Mouse (Mus musculus): ENCODE results near the gene Vmn1r219. TPM values are rescaled to one million over a fixed set of nuclear protein-coding genes. Genes with fewer than 3 reads are reported as not detected.
"Not testable (repeated sequence)": the region's sequence is repeated elsewhere in the genome, so short reads cannot be mapped to it uniquely, and the experiment has no call there.

Gene Vmn1r219
- not detected in 2 replicates for polyA plus RNA-seq (2011; ENCODE audit: insufficient read depth, insufficient read length, low replicate concordance, missing spikeins)

GRCm38 (mm10) chr13:23159012-23159411 lies at the start of gene Vmn1r219:
Gene Vmn1r219 (plus strand): TSS chr13:23159312.
- H3K4me1 ChIP-seq (ENCODE audit: control insufficient read depth, insufficient read depth, low read length), result no peaks in the 10 kb centered on the region
- 65% methylated on average over 4 of the region's 4 CpGs for whole genome bisulfite sequencing
- TF ChIP-seq CTCF (IDR thresholded peaks at IDR 0.05; ENCODE audit: control insufficient read depth, insufficient read depth, low read length), result no peak
- TF ChIP-seq POLR2A (IDR thresholded peaks at IDR 0.05; ENCODE audit: borderline replicate concordance, control insufficient read depth, low read depth, low read length), result no peak
- no peak within 1 kb of the TSS for H3K27ac ChIP-seq (ENCODE audit: control insufficient read depth, insufficient read depth, low read depth, low read length, poor library complexity)
- no peak within 1 kb of the TSS for H3K4me3 ChIP-seq (replicated peaks; ENCODE audit: control insufficient read depth, low read depth, low read length)

- not testable (repeated sequence) for H3K27ac ChIP-seq (ENCODE audit: control insufficient read depth, insufficient read depth, low read depth, low read length, poor library complexity); H3K4me3 ChIP-seq (replicated peaks; ENCODE audit: control insufficient read depth, low read depth, low read length); H3K4me1 ChIP-seq (ENCODE audit: control insufficient read depth, insufficient read depth, low read length)
- 71% methylated on average over 1 of the region's 1 CpGs for WGBS
These were observed 41.0 kb upstream of the Vmn1r219 start, which contains the start of gene Vmn1r217 for GRCm38 (mm10) chr13:23118126-23118525. Gene Vmn1r217 (minus strand): TSS chr13:23118226.

DNA sequence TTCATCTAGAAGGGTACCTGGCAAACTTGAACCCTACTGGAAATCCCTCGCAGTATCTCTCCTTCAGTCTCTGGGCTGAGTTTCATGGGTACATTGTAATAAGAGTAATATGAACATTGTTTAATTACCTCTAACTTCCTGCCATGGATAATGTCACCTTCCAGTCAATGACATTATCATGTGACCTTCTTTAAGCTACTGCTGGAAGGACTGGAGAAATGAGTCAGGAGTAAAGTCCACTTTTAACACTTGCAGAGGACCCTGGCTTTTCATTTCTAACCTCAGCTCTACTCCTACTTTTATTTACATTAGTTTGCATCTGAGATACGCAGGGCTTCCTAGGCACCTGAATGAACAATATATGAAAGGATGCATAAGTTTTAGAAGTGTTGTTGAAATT lies 38.5 kb upstream of the Vmn1r219 start:
- TF ChIP-seq CTCF (IDR thresholded peaks at IDR 0.05; ENCODE audit: control insufficient read depth, insufficient read depth, low read length) (no peak), POLR2A (IDR thresholded peaks at IDR 0.05; ENCODE audit: borderline replicate concordance, control insufficient read depth, low read depth, low read length) (no peak)
- no peak overlapping the region for H3K27ac ChIP-seq (ENCODE audit: control insufficient read depth, insufficient read depth, low read depth, low read length, poor library complexity)
- no peaks in the 10 kb centered on the region for H3K4me1 ChIP-seq (ENCODE audit: control insufficient read depth, insufficient read depth, low read length)
- WGBS, result 76% methylated on average over 2 of the region's 2 CpGs
- H3K4me3 ChIP-seq (replicated peaks; ENCODE audit: control insufficient read depth, low read depth, low read length), result no peak overlapping the region

DNA sequence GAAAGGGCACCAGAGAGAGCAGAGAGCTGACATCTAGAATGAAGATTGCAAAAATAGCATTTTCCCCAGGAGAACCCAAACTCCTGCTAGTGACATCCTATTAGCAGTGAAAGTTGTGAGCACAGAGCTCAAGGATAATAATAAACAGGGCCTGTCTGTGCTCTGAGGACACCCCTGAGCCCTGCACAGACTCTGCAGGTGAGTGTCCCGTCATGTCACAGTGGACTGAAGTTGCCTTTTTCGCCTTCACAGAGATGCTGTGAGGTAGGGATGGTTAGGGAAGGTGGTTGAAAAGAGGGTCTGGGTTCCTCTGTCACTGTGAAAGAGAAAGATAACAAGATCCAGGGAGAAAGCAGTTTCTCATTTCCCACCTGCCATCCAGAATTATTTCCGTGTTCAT lies 26.0 kb upstream of the Vmn1r219 start, which contains the start of gene Vmn1r218:
Vmn1r218 (plus strand) TSS at position 57 of the 400 bp plus-strand sequence.
- no peak within 1 kb of the TSS for H3K27ac ChIP-seq (ENCODE audit: control insufficient read depth, insufficient read depth, low read depth, low read length, poor library complexity)
- H3K4me1 ChIP-seq (ENCODE audit: control insufficient read depth, insufficient read depth, low read length), result no peaks in the 10 kb centered on the region
- H3K4me3 ChIP-seq (replicated peaks; ENCODE audit: control insufficient read depth, low read depth, low read length), result no peak within 1 kb of the TSS
- WGBS, result 62% methylated on average over 3 of the region's 3 CpGs
- TF ChIP-seq POLR2A (IDR thresholded peaks at IDR 0.05; ENCODE audit: borderline replicate concordance, control insufficient read depth, low read depth, low read length) (no peak), CTCF (IDR thresholded peaks at IDR 0.05; ENCODE audit: control insufficient read depth, insufficient read depth, low read length) (no peak)

DNA sequence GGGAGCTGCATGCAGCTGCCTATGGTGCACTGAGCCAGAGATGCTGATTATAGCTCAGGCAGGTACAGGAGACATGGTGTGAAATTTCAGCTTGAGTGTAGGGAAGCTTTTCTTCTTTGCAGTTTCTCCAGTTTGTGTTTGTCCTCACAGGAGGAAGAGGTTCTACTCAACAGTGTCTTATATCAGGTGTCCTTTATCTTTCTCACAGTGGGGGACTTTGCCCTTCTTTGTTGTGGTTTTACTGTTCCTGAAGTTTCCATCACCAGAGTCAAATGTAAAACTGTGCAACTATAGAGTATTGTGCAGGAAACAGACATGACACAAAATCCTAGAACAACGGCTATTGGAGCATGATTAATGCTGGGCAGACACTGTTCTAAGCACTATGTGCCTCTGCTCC lies 25.6 kb upstream of the Vmn1r219 start:
- 35% methylated on average over 1 of the region's 1 CpGs for WGBS

DNA sequence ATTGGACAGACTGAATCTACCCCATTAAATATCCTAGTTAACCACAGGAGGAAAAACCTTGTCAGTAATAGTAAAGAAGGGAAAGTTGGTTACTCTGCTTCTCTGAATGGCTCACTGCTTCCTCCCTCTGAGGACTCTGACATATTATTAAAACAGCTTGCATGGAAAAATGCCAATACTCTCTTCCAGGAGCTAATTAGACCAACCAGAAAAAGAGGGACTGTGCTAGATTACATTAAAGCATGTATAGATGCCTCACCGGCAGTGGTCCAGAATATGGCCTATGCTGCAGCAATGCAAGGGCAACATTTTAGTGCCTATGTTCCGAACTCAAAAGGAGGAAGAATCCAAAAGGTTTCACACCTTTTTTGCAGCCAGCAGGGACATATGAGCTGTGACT lies 20.2 kb upstream of the Vmn1r219 start:
- TF ChIP-seq POLR2A (IDR thresholded peaks at IDR 0.05; ENCODE audit: borderline replicate concordance, control insufficient read depth, low read depth, low read length), result no peak
- TF ChIP-seq CTCF (IDR thresholded peaks at IDR 0.05; ENCODE audit: control insufficient read depth, insufficient read depth, low read length), result no peak
- Histone ChIP-seq H3K4me1 (ENCODE audit: control insufficient read depth, insufficient read depth, low read length) (no peaks in the 10 kb centered on the region), H3K27ac (ENCODE audit: control insufficient read depth, insufficient read depth, low read depth, low read length, poor library complexity) (no peak overlapping the region), H3K4me3 (replicated peaks; ENCODE audit: control insufficient read depth, low read depth, low read length) (no peak overlapping the region)
- WGBS, result 80% methylated on average over 2 of the region's 2 CpGs

More for the DNA sequence above, 25.6 kb upstream of the Vmn1r219 start:
- H3K4me1 ChIP-seq (ENCODE audit: control insufficient read depth, insufficient read depth, low read length), result no peaks in the 10 kb centered on the region
- TF ChIP-seq CTCF (IDR thresholded peaks at IDR 0.05; ENCODE audit: control insufficient read depth, insufficient read depth, low read length) (no peak), POLR2A (IDR thresholded peaks at IDR 0.05; ENCODE audit: borderline replicate concordance, control insufficient read depth, low read depth, low read length) (no peak)
- H3K4me3 ChIP-seq (replicated peaks; ENCODE audit: control insufficient read depth, low read depth, low read length), result no peak overlapping the region
- no peak overlapping the region for H3K27ac ChIP-seq (ENCODE audit: control insufficient read depth, insufficient read depth, low read depth, low read length, poor library complexity)

DNA sequence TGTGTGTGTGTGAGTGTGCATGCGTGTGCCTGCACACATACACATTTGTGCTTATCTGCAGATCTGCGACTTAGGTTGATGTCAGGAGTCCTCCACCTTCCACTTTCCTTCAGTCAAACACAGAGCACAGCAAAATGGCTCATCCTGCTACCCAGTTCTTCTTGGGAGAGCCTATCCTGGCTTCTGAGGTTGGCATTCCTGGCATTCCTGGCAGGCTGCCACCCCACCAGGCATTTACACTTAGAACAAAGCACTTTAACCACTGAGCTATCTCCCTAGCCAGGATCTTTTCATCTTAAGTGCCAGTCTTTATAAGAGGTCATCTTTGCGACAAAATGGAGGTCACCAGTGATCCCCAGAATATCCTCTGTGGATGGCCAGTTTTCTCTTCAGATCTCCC lies 1.3 kb upstream of the Vmn1r219 start:
- 60% methylated on average over 3 of the region's 3 CpGs for WGBS
- Histone ChIP-seq H3K4me1 (ENCODE audit: control insufficient read depth, insufficient read depth, low read length) (no peaks in the 10 kb centered on the region), H3K4me3 (replicated peaks; ENCODE audit: control insufficient read depth, low read depth, low read length) (no peak overlapping the region), H3K27ac (ENCODE audit: control insufficient read depth, insufficient read depth, low read depth, low read length, poor library complexity) (no peak overlapping the region)
- no peak for TF ChIP-seq POLR2A (IDR thresholded peaks at IDR 0.05; ENCODE audit: borderline replicate concordance, control insufficient read depth, low read depth, low read length)
- no peak for TF ChIP-seq CTCF (IDR thresholded peaks at IDR 0.05; ENCODE audit: control insufficient read depth, insufficient read depth, low read length)

DNA sequence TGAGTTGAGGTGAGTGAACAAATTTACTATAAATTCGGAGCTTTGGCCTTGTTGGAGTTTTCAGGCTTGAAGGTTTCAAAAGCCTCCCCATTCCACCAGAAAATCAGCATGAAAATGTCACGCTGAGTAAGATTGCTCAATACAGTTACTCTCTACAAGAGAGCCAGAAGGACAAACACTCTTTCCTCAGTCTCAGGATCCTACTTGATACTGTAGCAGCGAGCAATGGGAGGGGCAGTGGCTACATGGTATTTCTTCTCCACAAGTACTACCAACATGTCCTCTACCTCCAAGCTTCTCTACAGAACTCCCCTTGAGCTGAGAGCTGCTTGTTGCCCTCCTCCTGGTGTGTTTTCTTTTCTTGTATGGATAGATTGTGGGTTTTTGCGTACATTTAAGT lies 7.4 kb downstream of the Vmn1r219 start:
- not testable (repeated sequence) for H3K27ac ChIP-seq (ENCODE audit: control insufficient read depth, insufficient read depth, low read depth, low read length, poor library complexity); H3K4me1 ChIP-seq (ENCODE audit: control insufficient read depth, insufficient read depth, low read length); H3K4me3 ChIP-seq (replicated peaks; ENCODE audit: control insufficient read depth, low read depth, low read length)
- 69% methylated on average over 4 of the region's 4 CpGs for WGBS

DNA sequence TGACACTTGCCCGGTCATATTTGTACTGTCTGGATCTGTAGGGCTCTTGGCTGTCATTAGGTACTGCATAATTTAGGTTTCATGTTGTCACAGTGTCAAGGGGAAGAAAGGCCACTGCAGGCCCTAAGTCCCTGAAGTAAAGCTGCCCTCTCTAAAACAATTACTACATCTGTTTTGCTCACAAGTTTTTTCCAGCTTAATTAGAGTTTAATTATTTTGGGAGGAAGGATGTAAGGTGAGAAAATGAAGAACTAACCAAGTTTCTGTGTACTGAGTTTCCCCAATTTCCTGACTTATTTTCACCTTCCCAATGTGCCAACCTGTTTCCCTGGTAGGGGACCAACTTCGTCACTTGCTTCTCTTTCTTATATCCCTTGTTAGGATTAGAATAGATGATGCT lies 28.8 kb downstream of the Vmn1r219 start, which contains the start of gene Vmn1r220:
Vmn1r220 (minus strand) TSS at position 101 of the 400 bp plus-strand sequence.
- WGBS, result 65% methylated on average over 2 of the region's 2 CpGs
- TF ChIP-seq CTCF (IDR thresholded peaks at IDR 0.05; ENCODE audit: control insufficient read depth, insufficient read depth, low read length) (no peak), POLR2A (IDR thresholded peaks at IDR 0.05; ENCODE audit: borderline replicate concordance, control insufficient read depth, low read depth, low read length) (no peak)

GRCm38 (mm10) chr13:23203885-23204284 lies 44.8 kb downstream of the Vmn1r219 start:
- not testable (repeated sequence) for H3K4me1 ChIP-seq (ENCODE audit: control insufficient read depth, insufficient read depth, low read length); H3K4me3 ChIP-seq (replicated peaks; ENCODE audit: control insufficient read depth, low read depth, low read length); H3K27ac ChIP-seq (ENCODE audit: control insufficient read depth, insufficient read depth, low read depth, low read length, poor library complexity)
- 70% methylated on average over 1 of the region's 1 CpGs for WGBS

More for the DNA sequence above, 28.8 kb downstream of the Vmn1r219 start, which contains the start of gene Vmn1r220:
- Histone ChIP-seq H3K27ac (ENCODE audit: control insufficient read depth, insufficient read depth, low read depth, low read length, poor library complexity) (no peak within 1 kb of the TSS), H3K4me1 (ENCODE audit: control insufficient read depth, insufficient read depth, low read length) (no peaks in the 10 kb centered on the region), H3K4me3 (replicated peaks; ENCODE audit: control insufficient read depth, low read depth, low read length) (no peak within 1 kb of the TSS)

DNA sequence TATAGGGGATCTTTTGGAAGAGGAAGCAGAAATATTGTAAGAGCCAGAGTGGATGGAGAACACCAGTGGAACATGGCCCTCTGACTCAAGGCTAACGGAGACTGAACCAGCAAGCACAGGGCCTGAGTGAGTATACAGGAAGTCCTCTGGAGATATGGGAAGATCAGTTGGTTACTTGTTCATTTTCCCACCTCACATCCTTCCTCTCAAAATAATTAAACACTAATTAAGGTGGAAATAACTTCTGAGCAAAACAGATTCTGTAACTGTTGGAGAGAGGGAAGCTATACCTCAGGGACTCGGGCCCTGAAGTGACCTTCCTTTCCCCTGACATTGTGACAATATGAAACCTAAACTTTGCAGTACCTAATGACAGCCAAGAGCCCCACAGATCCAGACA lies 54.7 kb downstream of the Vmn1r219 start, which contains the start of gene Vmn1r221:
Vmn1r221 (plus strand) TSS at position 301 of the 400 bp plus-strand sequence.
- H3K4me1 ChIP-seq (ENCODE audit: control insufficient read depth, insufficient read depth, low read length); H3K27ac ChIP-seq (ENCODE audit: control insufficient read depth, insufficient read depth, low read depth, low read length, poor library complexity); H3K4me3 ChIP-seq (replicated peaks; ENCODE audit: control insufficient read depth, low read depth, low read length): not testable (repeated sequence)
- 65% methylated on average over 2 of the region's 2 CpGs for whole genome bisulfite sequencing

All from bone marrow, adult 2 months (tissue).